ENCODE assay signal across 17 mouse cellular contexts in the genomic region with DNA sequence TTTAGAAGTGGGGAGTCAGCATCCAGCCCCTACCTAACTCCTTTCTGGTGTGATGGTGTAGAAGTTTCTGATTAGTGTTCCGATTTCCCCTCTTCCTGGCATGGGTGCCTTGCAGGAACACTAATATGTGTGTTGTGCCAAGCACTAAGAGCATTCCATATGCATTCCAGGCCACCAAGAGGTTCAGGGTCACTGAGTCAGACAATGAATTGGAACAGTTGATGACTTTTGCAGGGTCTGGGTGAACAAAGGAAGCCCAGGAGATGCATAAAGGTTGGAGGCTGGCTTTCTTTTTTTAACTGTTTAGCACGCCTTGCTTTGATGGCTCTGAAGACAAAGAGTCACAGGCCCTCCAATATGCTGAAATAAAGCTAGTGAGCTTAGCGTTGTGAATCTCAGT.
DNase-seq lines count a peak whose midpoint lies in the region; ATAC-seq lines count a peak whose summit lies in the region.
"Had no signal": no experiment of that assay in that cellular context is flagged by ENCODE, and none has a peak within 500 bp of the region (broad histone marks: within the 10 kb centered on the region; RNA-seq: fewer than 3 reads in every experiment).

No protein-coding gene starts in this region.

- H3K4me2 ChIP-seq in hindbrain, embryonic 12.5 days (replicated peaks), result no peak overlapping the region
- H3K4me2 ChIP-seq in midbrain, embryonic 13.5 days (replicated peaks), result no peak overlapping the region
- no peak overlapping the region for H3K4me2 ChIP-seq in limb, embryonic 15.5 days
- H3K4me2 ChIP-seq: hindbrain, embryonic 13.5 days; liver, embryonic 13.5 days; neural tube, embryonic 13.5 days had no signal

- no peaks in the 10 kb centered on the region for H3K27me3 ChIP-seq in hindbrain, embryonic 10.5 days (ENCODE audit: insufficient read depth, poor library complexity, severe bottlenecking)
- no peaks in the 10 kb centered on the region for H3K27me3 ChIP-seq in hindbrain, embryonic 12.5 days
- no peaks in the 10 kb centered on the region for H3K27me3 ChIP-seq in midbrain, embryonic 10.5 days (ENCODE audit: low read depth, poor library complexity, severe bottlenecking)
- H3K27me3 ChIP-seq in midbrain, embryonic 13.5 days, result no peaks in the 10 kb centered on the region
- no peaks in the 10 kb centered on the region for H3K27me3 ChIP-seq in limb, embryonic 15.5 days
- H3K27me3 ChIP-seq: hindbrain, embryonic 13.5 days; liver, embryonic 13.5 days; neural tube, embryonic 13.5 days had no signal

- DNase-seq in hindbrain, embryonic 10.5 days (ENCODE audit: low spot score), result no peak
- DNase-seq in midbrain, embryonic 10.5 days (ENCODE audit: low spot score), result no peak
- DNase-seq in embryo, embryonic 9.5 days (ENCODE audit: extremely low spot score), result peak; percentile 30
- DNase-seq: cerebellum, postnatal 25 days; gastrocnemius, postnatal 14 days; kidney, postnatal 25 days; liver, embryonic 13.5 days; midbrain, embryonic 14.5 days; thymus, adult 2 months had no signal

- no peaks in the 10 kb centered on the region for H3K9me3 ChIP-seq in hindbrain, embryonic 10.5 days
- no peaks in the 10 kb centered on the region for H3K9me3 ChIP-seq in hindbrain, embryonic 12.5 days (replicated peaks)
- H3K9me3 ChIP-seq in midbrain, embryonic 10.5 days (replicated peaks), result no peaks in the 10 kb centered on the region
- H3K9me3 ChIP-seq in midbrain, embryonic 13.5 days, result no peaks in the 10 kb centered on the region
- no peaks in the 10 kb centered on the region for H3K9me3 ChIP-seq in limb, embryonic 15.5 days
- H3K9me3 ChIP-seq: hindbrain, embryonic 13.5 days; liver, embryonic 13.5 days; neural tube, embryonic 13.5 days had no signal

- no peak overlapping the region for H3K4me3 ChIP-seq in hindbrain, embryonic 10.5 days
- no peak overlapping the region for H3K4me3 ChIP-seq in hindbrain, embryonic 12.5 days
- H3K4me3 ChIP-seq in midbrain, embryonic 10.5 days, result no peak overlapping the region
- H3K4me3 ChIP-seq in midbrain, embryonic 13.5 days (replicated peaks), result no peak overlapping the region
- H3K4me3 ChIP-seq in limb, embryonic 15.5 days, result no peak overlapping the region
- H3K4me3 ChIP-seq: hindbrain, embryonic 13.5 days; liver, embryonic 13.5 days; neural tube, embryonic 13.5 days had no signal

- peak overlapping the region; percentile 63 for H3K27ac ChIP-seq in hindbrain, embryonic 10.5 days
- H3K27ac ChIP-seq in hindbrain, embryonic 12.5 days, result no peak overlapping the region
- H3K27ac ChIP-seq in midbrain, embryonic 10.5 days (replicated peaks), result peak overlapping the region; percentile 38
- H3K27ac ChIP-seq in midbrain, embryonic 13.5 days, result no peak overlapping the region
- peak overlapping the region; percentile 76 for H3K27ac ChIP-seq in limb, embryonic 15.5 days
- H3K27ac ChIP-seq: hindbrain, embryonic 13.5 days; liver, embryonic 13.5 days; neural tube, embryonic 13.5 days had no signal

- H3K36me3 ChIP-seq in hindbrain, embryonic 10.5 days, result no peaks in the 10 kb centered on the region
- H3K36me3 ChIP-seq in hindbrain, embryonic 12.5 days, result no peaks in the 10 kb centered on the region
- no peaks in the 10 kb centered on the region for H3K36me3 ChIP-seq in midbrain, embryonic 10.5 days
- H3K36me3 ChIP-seq in midbrain, embryonic 13.5 days, result no peaks in the 10 kb centered on the region
- H3K36me3 ChIP-seq in limb, embryonic 15.5 days, result no peaks in the 10 kb centered on the region
- H3K36me3 ChIP-seq: hindbrain, embryonic 13.5 days; liver, embryonic 13.5 days; neural tube, embryonic 13.5 days had no signal

- peaks cover 45% of the 10 kb centered on the region for H3K4me1 ChIP-seq in hindbrain, embryonic 10.5 days (replicated peaks)
- peaks cover 14% of the 10 kb centered on the region for H3K4me1 ChIP-seq in hindbrain, embryonic 12.5 days
- peaks cover 39% of the 10 kb centered on the region for H3K4me1 ChIP-seq in midbrain, embryonic 10.5 days
- peaks cover 16% of the 10 kb centered on the region for H3K4me1 ChIP-seq in midbrain, embryonic 13.5 days (replicated peaks)
- H3K4me1 ChIP-seq in limb, embryonic 15.5 days, result peaks cover 13% of the 10 kb centered on the region
- H3K4me1 ChIP-seq: liver, embryonic 13.5 days had no signal

- no peak overlapping the region for H3K9ac ChIP-seq in hindbrain, embryonic 12.5 days
- H3K9ac ChIP-seq in midbrain, embryonic 13.5 days (replicated peaks), result no peak overlapping the region
- no peak overlapping the region for H3K9ac ChIP-seq in limb, embryonic 15.5 days
- H3K9ac ChIP-seq: hindbrain, embryonic 13.5 days; liver, embryonic 13.5 days; neural tube, embryonic 13.5 days had no signal

- 28% methylated on average over 3 of the region's 3 CpGs for WGBS in hindbrain, embryonic 10.5 days
- WGBS in hindbrain, embryonic 12.5 days, result 25% methylated on average over 3 of the region's 3 CpGs
- 36% methylated on average over 3 of the region's 3 CpGs for WGBS in midbrain, embryonic 10.5 days
- WGBS in midbrain, embryonic 13.5 days, result 23% methylated on average over 3 of the region's 3 CpGs
- WGBS in limb, embryonic 15.5 days, result 53% methylated on average over 3 of the region's 3 CpGs

- ATAC-seq in hindbrain, embryonic 12.5 days (ENCODE audit: low FRiP score), result no peak
- ATAC-seq in midbrain, embryonic 13.5 days, result no peak
- peak; percentile 46; the same call in 1 of the 2 replicates for ATAC-seq in limb, embryonic 15.5 days (ENCODE audit: insufficient number of reproducible peaks, low FRiP score, low TSS enrichment, low read depth)
- ATAC-seq in megakaryocyte-erythroid progenitor cell, adult 5-6 weeks (replicated peaks; ENCODE audit: low FRiP score, low TSS enrichment, poor library complexity, severe bottlenecking), result no peak
- ATAC-seq in erythroblast, adult 5-6 weeks (replicated peaks; ENCODE audit: low FRiP score, poor library complexity, severe bottlenecking), result no peak
- ATAC-seq: activated CD4-positive, CD25-positive, alpha-beta regulatory T cell, adult 4 months had no signal

Comparison
In these comparisons a context has a peak if more than half of its experiments do, and no peak if none do; other contexts are left out.
1. H3K27ac ChIP-seq: peak in hindbrain, embryonic 10.5 days (single experiment), midbrain, embryonic 10.5 days (single experiment) and limb, embryonic 15.5 days (single experiment); none in hindbrain, embryonic 12.5 days (single experiment) and midbrain, embryonic 13.5 days (single experiment).